Mouse (Mus musculus): Measurements from ENCODE around the gene Ankrd39. TPM values are rescaled to one million over a fixed set of nuclear protein-coding genes. Genes with fewer than 3 reads are reported as not detected.

Ankrd39 gene
- total and polyA plus RNA-seq, 3 experiments: 6.2 to 11.1 (median 6.3) TPM

DNA sequence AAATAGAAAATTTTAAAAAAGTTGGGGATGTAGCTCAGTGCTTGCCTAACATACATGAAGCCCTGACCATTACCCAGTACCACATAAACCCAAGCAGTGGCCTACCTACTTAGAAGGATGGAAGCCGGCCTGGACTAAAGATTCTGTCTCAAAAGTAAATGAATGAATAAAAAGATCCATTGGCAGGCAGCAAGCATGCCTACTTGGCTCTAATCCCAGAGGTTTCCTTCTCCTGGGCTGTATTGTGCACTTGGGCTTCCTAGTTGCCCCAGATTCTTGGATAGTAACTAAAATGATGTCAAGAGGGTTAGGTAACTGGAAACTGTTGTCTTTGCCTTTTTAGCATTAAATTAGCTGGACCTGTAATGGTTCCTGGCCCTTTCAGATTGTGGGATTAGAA, 33.9 kb downstream of the Ankrd39 start:
- intact Hi-C loops (cut with DNase I): loop anchor here (1.0 kb wide), 1 partner anchor 31 kb away; no protein-coding TSS in a partner anchor
- H3K79me2 ChIP-seq (replicated peaks; ENCODE audit: control insufficient read depth, insufficient read depth, low read length): 0 out of 2 replicates have a peak, but pooled peaks cover 2% of the 10 kb centered on the region
- H3K4me3 ChIP-seq: peak overlapping the region; percentile 68
- H3K36me3 ChIP-seq (ENCODE audit: control insufficient read depth, insufficient read depth, low read length): peaks cover 4% of the 10 kb centered on the region; the same call in 1 of the 2 replicates
- H3K27me3 ChIP-seq (ENCODE audit: control insufficient read depth, insufficient read depth, low read length): no peaks in the 10 kb centered on the region
- TF ChIP-seq CTCF (IDR thresholded peaks at IDR 0.05) (no peak), EP300 (IDR thresholded peaks at IDR 0.05; ENCODE audit: insufficient read depth, low read depth, low read length) (no peak), POLR2A (IDR thresholded peaks at IDR 0.05; ENCODE audit: insufficient read depth, low read depth, low read length) (no peak)
- no peak overlapping the region; the same call in 1 of the 2 replicates for H3K27ac ChIP-seq
- 11% methylated on average over 1 of the region's 1 CpGs for WGBS
- no peak overlapping the region for H3K9ac ChIP-seq (ENCODE audit: low read depth, low read length)
- H3K4me1 ChIP-seq (ENCODE audit: control insufficient read depth, insufficient read depth, low read length): peaks cover 6% of the 10 kb centered on the region
- DNase-seq: no peak

- Histone ChIP-seq H3K79me2 (replicated peaks; ENCODE audit: control insufficient read depth, insufficient read depth, low read length) (0 out of 2 replicates have a peak, but pooled peaks cover 2% of the 10 kb centered on the region), H3K27me3 (ENCODE audit: control insufficient read depth, insufficient read depth, low read length) (no peaks in the 10 kb centered on the region), H3K36me3 (ENCODE audit: control insufficient read depth, insufficient read depth, low read length) (peaks cover 4% of the 10 kb centered on the region; the same call in 1 of the 2 replicates), H3K27ac (peak overlapping the region; percentile 43), H3K4me1 (ENCODE audit: control insufficient read depth, insufficient read depth, low read length) (peaks cover 5% of the 10 kb centered on the region), H3K4me3 (peak overlapping the region; percentile 68), H3K9ac (ENCODE audit: low read depth, low read length) (peak overlapping the region; percentile 95)
- WGBS: 4% methylated on average over 16 of the region's 16 CpGs
- TF ChIP-seq POLR2A (IDR thresholded peaks at IDR 0.05; ENCODE audit: insufficient read depth, low read depth, low read length) (no peak), CTCF (IDR thresholded peaks at IDR 0.05) (no peak), EP300 (IDR thresholded peaks at IDR 0.05; ENCODE audit: insufficient read depth, low read depth, low read length) (no peak)
- no peak for DNase-seq
- intact Hi-C loops (cut with DNase I): loop anchor here (1.0 kb wide), 1 partner anchor 31 kb away; no protein-coding TSS in a partner anchor
Observed at GRCm38 (mm10) chr1:36512966-36513280, 34.3 kb downstream of the Ankrd39 start.

DNA sequence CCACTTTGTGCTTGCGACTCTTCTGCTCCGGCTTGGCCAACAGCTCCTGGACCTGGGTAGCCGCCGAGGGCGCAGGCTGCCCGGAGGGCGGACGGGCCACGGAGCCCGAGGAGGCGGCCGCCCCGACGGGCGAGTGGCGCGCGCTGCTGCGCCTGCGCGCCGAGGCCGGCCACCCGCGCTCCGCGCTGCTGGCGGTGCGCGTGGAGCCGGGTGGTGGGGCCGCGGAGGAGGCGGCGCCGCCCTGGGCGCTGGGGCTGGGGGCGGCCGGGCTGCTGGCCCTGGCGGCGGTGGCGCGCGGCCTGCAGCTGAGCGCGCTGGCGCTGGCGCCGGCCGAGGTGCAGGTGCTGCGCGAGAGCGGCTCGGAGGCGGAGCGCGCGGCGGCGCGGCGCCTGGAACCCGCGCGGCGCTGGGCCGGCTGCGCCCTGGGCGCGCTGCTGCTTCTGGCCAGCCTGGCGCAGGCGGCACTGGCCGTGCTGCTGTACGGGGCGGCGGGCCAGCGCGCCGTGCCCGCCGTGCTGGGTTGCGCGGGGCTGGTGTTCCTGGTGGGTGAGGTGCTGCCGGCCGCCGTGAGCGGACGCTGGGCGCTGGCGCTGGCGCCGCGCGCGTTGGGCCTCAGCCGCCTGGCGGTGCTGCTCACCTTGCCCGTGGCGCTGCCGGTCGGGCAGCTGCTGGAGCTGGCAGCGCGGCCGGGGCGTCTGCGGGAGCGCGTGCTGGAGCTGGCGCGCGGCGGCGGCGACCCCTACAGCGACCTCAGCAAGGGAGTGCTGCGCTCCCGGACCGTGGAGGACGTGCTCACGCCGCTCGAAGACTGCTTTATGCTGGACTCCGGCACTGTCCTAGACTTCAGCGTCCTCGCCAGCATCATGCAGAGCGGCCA, 34.9 kb downstream of the Ankrd39 start:
- DNase-seq: peak; percentile 68 to 71
- Histone ChIP-seq H3K79me2 (replicated peaks; ENCODE audit: control insufficient read depth, insufficient read depth, low read length) (0 out of 2 replicates have a peak, but pooled peaks cover 2% of the 10 kb centered on the region), H3K27ac (peak overlapping the region; percentile 99), H3K4me1 (ENCODE audit: control insufficient read depth, insufficient read depth, low read length) (peaks cover 3% of the 10 kb centered on the region), H3K36me3 (ENCODE audit: control insufficient read depth, insufficient read depth, low read length) (peaks cover 4% of the 10 kb centered on the region; the same call in 1 of the 2 replicates), H3K4me3 (peak overlapping the region; percentile 71), H3K9ac (ENCODE audit: low read depth, low read length) (peak overlapping the region; percentile 95), H3K27me3 (ENCODE audit: control insufficient read depth, insufficient read depth, low read length) (no peaks in the 10 kb centered on the region)
- intact Hi-C loops (cut with DNase I): no loop called here
- TF ChIP-seq EP300 (IDR thresholded peaks at IDR 0.05; ENCODE audit: insufficient read depth, low read depth, low read length) (no peak), CTCF (IDR thresholded peaks at IDR 0.05) (peak; percentile 39)
- 10% methylated on average over 126 of the region's 126 CpGs for WGBS

DNA sequence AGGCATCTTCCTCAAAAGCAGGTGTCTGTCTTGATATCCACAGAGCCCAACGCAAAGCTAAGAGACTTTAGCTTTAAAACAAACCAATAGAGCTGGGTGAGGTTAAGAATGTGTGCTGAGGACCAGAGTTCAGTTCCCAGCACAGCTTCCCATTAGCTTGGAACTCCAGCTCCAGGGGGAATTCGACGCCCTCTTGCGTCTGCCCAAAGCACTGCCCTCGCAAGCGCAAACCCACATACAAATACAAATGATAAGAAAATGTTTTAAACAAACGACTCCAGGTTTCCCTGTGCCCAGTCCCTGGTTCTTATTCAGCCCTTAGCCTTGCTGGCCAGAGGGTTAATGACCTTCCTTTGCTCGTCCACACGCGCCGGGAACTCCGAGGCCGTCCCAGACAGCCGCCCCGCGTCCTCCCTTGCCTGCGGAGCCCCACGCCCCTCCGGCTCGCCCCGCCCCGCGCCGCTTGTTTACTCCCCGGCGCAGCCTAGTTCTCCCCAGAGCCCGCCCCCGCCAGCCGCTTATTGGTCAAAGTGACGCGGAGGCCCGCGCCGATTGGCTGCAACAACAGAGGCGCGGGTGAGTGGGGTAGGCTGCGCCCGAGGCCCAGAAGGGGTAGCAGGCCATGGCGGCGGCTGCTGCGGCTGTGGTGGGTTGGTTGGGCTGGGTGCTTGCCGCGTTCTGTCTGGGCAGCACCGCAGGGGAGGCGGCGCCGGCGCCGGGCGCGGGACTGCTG, 35.8 kb downstream of the Ankrd39 start, which contains the start of gene Cnnm3:
Gene Cnnm3 (plus strand): TSS at position 579 of the 733 bp plus-strand sequence.
- intact Hi-C loops (cut with DNase I): loop anchor here (2.0 kb wide), 2 partner anchors 41 to 143 kb away; partner anchors contain the start of genes Cnnm4 and Kansl3
- Histone ChIP-seq H3K4me3 (peak within 1 kb of the TSS; percentile 71), H3K27ac (peak within 1 kb of the TSS; percentile 99), H3K9ac (ENCODE audit: low read depth, low read length) (peak within 1 kb of the TSS; percentile 95), H3K27me3 (ENCODE audit: control insufficient read depth, insufficient read depth, low read length) (no peaks in the 10 kb centered on the region), H3K79me2 (replicated peaks; ENCODE audit: control insufficient read depth, insufficient read depth, low read length) (0 out of 2 replicates have a peak, but pooled peaks cover 2% of the 10 kb centered on the region), H3K4me1 (ENCODE audit: control insufficient read depth, insufficient read depth, low read length) (peaks cover 3% of the 10 kb centered on the region), H3K36me3 (ENCODE audit: control insufficient read depth, insufficient read depth, low read length) (peaks cover 4% of the 10 kb centered on the region; the same call in 1 of the 2 replicates)
- WGBS: 1% methylated on average over 51 of the region's 51 CpGs
- peak; percentile 100 for DNase-seq
- TF ChIP-seq CTCF (IDR thresholded peaks at IDR 0.05) (peak; percentile 71), POLR2A (IDR thresholded peaks at IDR 0.05; ENCODE audit: insufficient read depth, low read depth, low read length) (peak; percentile 89), EP300 (IDR thresholded peaks at IDR 0.05; ENCODE audit: insufficient read depth, low read depth, low read length) (peak; percentile 65; the same call in 1 of the 2 replicates)

DNA sequence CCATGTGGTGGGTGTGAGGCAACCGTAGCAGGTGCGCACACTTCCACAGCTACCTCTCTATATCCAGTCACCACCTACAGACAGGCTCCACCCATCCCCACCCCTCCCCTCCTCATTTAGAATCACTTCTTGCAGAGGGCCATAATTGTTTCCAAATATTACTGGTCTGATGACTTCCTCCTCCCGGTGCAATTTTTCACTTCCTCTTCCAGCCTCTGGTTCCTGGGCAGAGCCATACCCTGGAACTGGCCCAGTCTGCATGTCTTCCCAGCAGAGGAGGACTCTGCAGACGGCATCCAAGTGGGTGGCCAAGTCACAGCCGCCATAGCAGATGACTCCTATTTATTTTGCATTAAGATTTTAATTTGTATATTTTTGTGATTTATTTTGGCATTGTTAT, 39.0 kb downstream of the Ankrd39 start:
- peak in 1 of 2 experiments; percentile 44 for DNase-seq
- H3K27me3 ChIP-seq (ENCODE audit: control insufficient read depth, insufficient read depth, low read length): no peaks in the 10 kb centered on the region
- H3K4me3 ChIP-seq: no peak overlapping the region
- intact Hi-C loops (cut with DNase I): no loop called here
- H3K79me2 ChIP-seq (replicated peaks; ENCODE audit: control insufficient read depth, insufficient read depth, low read length): no peaks in the 10 kb centered on the region
- no peak overlapping the region for H3K27ac ChIP-seq
- no peak overlapping the region for H3K9ac ChIP-seq (ENCODE audit: low read depth, low read length)
- peaks cover 1% of the 10 kb centered on the region for H3K4me1 ChIP-seq (ENCODE audit: control insufficient read depth, insufficient read depth, low read length)
- TF ChIP-seq EP300 (IDR thresholded peaks at IDR 0.05; ENCODE audit: insufficient read depth, low read depth, low read length): no peak
- 58% methylated on average over 5 of the region's 5 CpGs for WGBS
- H3K36me3 ChIP-seq (ENCODE audit: control insufficient read depth, insufficient read depth, low read length): peaks cover 1% of the 10 kb centered on the region; the same call in 1 of the 2 replicates
